Mouse (Mus musculus) brain, embryonic 14.5 days (tissue): ENCODE results near the gene Vipr2. TPM values are rescaled to one million over a fixed set of nuclear protein-coding genes. Genes with fewer than 3 reads are reported as not detected.
A peak's percentile ranks its signal among the peaks of the same experiment; 100 is the strongest.

Source experiments
- DNase-seq: peaks from one replicate; pipeline ENCODE4 v3.0.0-alpha.2; 2011; ENCODE audit warnings: low read depth
- CTCF ChIP-seq: fragments of 200-500 bp; IDR thresholded peaks from 2 replicates; pipeline ENCODE4 v1.5.1; 2012; ENCODE audit warnings: inconsistent platforms, mild to moderate bottlenecking, moderate library complexity, borderline replicate concordance; ENCODE audit not compliant: insufficient read depth, insufficient read length; ENCODE audit errors: extremely low read depth
- POLR2A ChIP-seq: fragments of 200-500 bp; IDR thresholded peaks from 2 replicates; pipeline ENCODE4 v1.6.1; 2012; ENCODE audit warnings: mild to moderate bottlenecking, inconsistent platforms, borderline replicate concordance; ENCODE audit not compliant: poor library complexity, insufficient read depth, insufficient read length, severe bottlenecking; ENCODE audit errors: extremely low read depth
- polyA plus RNA-seq: library from polyadenylated mRNA; depleted of rRNA; stranded (reverse); fragments of >200 nt; gene quantifications from 2 replicates; pipeline ENCODE4 v1.2.3, GENCODE M21; 2012

The Vipr2 gene
- polyA plus RNA-seq, 1 experiment: 2.1 TPM

- TF ChIP-seq POLR2A (no peak), CTCF (no peak)
- DNase-seq: no peak
Observed at GRCm38 (mm10) chr12:116140605-116141004, 63.1 kb downstream of the Vipr2 start.

DNA sequence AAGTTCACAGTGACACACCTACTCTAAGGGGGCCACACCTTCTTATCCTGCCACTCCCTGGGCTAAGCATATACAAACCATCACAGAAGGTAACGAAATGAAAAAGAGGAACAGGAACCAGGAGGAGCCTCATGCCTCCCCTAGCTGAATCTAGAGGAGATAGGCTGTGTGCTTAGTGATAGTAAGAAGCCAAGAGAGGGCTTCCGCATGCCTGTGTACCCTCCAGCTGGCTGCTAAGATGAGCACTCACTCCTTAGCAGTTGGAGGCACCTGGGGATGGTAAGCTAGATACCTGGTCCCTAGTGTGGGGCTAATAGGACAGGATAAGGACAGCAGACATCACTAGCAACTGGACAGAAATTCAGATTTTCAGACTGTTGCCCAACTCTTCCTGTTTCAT, 64.3 kb downstream of the Vipr2 start:
- no peak for DNase-seq
- TF ChIP-seq POLR2A: no peak

DNA sequence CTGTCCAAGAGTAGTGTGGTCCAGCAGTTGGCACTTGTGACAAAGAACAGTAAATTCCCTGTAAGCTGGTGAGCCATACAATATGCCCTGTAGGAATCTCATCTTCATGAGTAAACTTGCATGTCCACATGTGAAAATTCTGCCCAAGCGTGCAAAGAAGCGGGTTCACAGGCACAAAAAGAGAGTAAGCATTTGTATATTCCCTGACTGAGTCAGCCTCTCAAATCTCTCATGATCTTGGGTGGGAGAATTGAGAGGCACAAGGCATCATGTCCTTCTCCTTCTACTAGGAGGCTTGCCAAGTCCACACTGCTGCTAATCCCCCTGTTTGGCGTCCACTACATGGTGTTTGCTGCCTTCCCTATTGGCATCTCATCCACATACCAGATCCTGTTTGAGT, 64.9 kb downstream of the Vipr2 start:
- DNase-seq: no peak
- TF ChIP-seq CTCF (no peak), POLR2A (no peak)

GRCm38 (mm10) chr12:116145246-116145645, 67.7 kb downstream of the Vipr2 start:
- TF ChIP-seq CTCF (no peak), POLR2A (no peak)
- DNase-seq: no peak

- TF ChIP-seq POLR2A: no peak
- no peak for TF ChIP-seq CTCF
- DNase-seq: no peak
Observed at GRCm38 (mm10) chr12:116145686-116146085, 68.2 kb downstream of the Vipr2 start.

GRCm38 (mm10) chr12:116146996-116147634, 69.6 kb downstream of the Vipr2 start:
- peak; percentile 66 for DNase-seq
- TF ChIP-seq CTCF: peak; percentile 46; the same call in 1 of the 2 replicates
- no peak for TF ChIP-seq POLR2A

GRCm38 (mm10) chr12:116152866-116153428, 75.4 kb downstream of the Vipr2 start:
- TF ChIP-seq POLR2A (no peak), CTCF (no peak)
- peak; percentile 17 for DNase-seq

DNA sequence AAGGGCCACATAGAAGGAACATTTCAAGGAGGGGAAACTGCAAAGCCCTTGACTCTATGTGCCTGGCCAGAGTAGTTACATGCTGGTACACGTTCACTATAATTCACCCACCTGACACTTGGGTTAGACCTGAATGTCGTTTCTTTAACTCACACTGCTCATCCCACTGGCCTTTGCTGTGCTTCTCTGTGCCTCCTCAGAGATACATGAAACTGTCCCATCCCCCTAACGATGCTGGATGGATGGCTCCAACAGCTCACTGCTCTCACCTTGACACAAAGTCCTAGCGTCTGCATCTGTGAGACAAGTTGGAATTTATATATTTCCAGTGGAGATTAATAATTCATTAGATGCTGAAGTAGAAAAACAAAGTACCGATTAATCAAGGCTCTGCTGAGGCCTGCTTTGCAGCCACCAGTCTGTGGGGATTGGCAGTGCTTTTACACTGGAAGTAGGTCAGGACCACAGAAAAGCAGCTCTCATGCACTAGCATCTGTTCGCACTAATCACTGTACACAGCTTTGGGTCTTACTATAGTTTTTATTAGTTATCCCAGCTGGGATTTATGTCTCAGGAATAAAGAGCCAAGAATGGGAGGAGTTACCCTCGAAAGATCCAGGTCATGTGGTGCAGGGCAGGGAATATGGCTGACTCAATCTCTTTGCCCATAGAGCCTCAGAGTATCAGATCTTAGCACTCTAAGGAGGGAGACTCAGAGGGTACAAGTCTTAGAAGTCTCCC, 79.4 kb downstream of the Vipr2 start:
- TF ChIP-seq POLR2A (no peak), CTCF (no peak)
- peak; percentile 25 for DNase-seq

- DNase-seq: no peak
- TF ChIP-seq POLR2A (no peak), CTCF (no peak)
Observed at GRCm38 (mm10) chr12:116159223-116159622, 81.7 kb downstream of the Vipr2 start.

DNA sequence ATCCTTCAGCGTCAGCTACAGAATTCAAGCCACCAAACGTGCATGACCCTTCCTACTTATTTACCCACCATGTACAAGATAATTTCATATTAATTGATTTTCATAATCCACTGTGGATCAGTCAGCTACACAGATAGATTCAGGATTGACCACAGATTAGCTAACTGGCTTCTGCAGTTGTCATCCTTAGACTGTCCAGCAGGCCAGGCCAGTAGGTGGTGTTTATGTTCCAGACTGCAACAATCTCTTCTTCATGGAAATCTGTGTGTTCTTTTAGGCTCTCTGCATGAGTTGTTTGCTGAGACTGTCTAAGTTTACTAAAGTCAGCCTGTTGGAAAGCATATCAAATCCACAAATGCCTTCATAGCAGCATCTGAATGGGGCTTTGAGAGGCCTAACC, 82.2 kb downstream of the Vipr2 start:
- TF ChIP-seq CTCF (no peak), POLR2A (no peak)
- no peak for DNase-seq

DNA sequence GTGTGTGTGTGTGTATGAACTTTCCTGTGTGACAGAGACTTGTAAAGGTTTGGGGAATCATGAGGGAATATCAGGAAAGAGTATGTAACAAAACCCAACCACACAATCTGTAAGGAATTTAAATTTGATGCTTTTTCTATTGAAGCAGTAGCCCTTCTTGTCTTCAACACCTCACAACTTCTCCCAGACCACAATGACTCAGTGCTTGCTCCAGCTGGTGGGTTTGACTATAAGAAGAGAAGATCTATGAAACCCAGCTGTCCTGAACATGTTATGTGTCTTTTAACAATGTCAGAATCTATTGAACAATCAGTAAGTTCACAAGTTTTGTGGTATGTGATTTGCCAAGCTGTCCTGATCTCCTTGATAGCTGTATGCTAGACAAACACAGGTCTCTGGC, 87.8 kb downstream of the Vipr2 start:
- TF ChIP-seq CTCF (no peak), POLR2A (no peak)
- no peak for DNase-seq

DNA sequence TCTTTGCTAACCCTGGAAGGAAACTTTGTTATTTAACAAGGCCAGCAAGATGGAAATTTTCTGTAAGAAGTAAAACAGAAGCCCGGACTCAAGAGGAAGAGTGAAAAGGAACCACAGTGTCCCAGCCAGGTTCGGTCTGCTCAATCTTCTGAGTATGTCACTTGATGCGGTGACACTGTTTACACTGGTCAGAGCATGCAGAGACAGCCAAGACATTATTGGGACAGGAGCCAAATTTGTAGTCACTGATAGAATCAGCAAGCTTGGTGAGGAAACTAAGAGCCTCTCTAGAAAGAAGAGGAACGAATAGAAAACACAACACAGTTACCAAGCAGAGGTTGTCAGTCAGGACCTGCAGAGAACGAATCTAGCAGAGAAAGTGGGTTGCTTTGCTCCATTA, 92.1 kb downstream of the Vipr2 start:
- no peak for DNase-seq

GRCm38 (mm10) chr12:116176930-116177329, 99.4 kb downstream of the Vipr2 start:
- no peak for DNase-seq
- no peak for TF ChIP-seq POLR2A
- TF ChIP-seq CTCF: 0 out of 2 replicates have a peak, but pooled peaks have one; percentile 9

More for the DNA sequence above, 92.1 kb downstream of the Vipr2 start:
- TF ChIP-seq POLR2A (no peak), CTCF (no peak)
